Mouse (Mus musculus) embryonic facial prominence, embryonic 14.5 days (tissue): ENCODE results near the gene Abcf2. TPM values are rescaled to one million over a fixed set of nuclear protein-coding genes. Genes with fewer than 3 reads are reported as not detected.

Experiments
- ATAC-seq: fragments of 200-750 bp; cut with Nextera tagmentation; 2 replicates; pipeline ENCODE4 v1.8.0; 2017; ENCODE audit warnings: low read depth, moderate number of reproducible peaks, moderate TSS enrichment
- DNase-seq: peaks from one replicate; pipeline ENCODE4 v3.0.0-alpha.2; 2015; ENCODE audit warnings: low spot score
- H3K27ac ChIP-seq: fragments of 300-500 bp; sonication (generic); replicated peaks from 2 replicates; pipeline ENCODE4 v1.5.1; 2014; ENCODE audit warnings: low read depth, mild to moderate bottlenecking, low read length, moderate library complexity
- H3K27me3 ChIP-seq: fragments of 300-500 bp; sonication (generic); replicated peaks from 2 replicates; pipeline ENCODE4 v1.6.1; 2014; ENCODE audit warnings: low read length; ENCODE audit not compliant: control insufficient read depth, insufficient read depth
- H3K36me3 ChIP-seq: fragments of 300-500 bp; sonication (generic); 2 replicates; pipeline ENCODE4 v1.6.1; 2014; ENCODE audit warnings: low read length, mixed read lengths; ENCODE audit not compliant: control insufficient read depth, insufficient read depth
- H3K4me1 ChIP-seq: fragments of 300-500 bp; sonication (generic); 2 replicates; pipeline ENCODE4 v1.6.1; 2014; ENCODE audit warnings: antibody characterized with exemption, low read length; ENCODE audit not compliant: control insufficient read depth, insufficient read depth
- H3K4me2 ChIP-seq: fragments of 300-500 bp; sonication (generic); 2 replicates; pipeline ENCODE4 v1.6.1; 2014; ENCODE audit warnings: low read depth, mild to moderate bottlenecking, low read length, moderate library complexity, mixed read lengths
- H3K4me3 ChIP-seq: fragments of 300-500 bp; sonication (generic); 2 replicates; pipeline ENCODE4 v1.5.1; 2014; ENCODE audit warnings: low read depth, mild to moderate bottlenecking, low read length
- H3K9ac ChIP-seq: fragments of 300-500 bp; sonication (generic); 2 replicates; pipeline ENCODE4 v1.6.1; 2014; ENCODE audit warnings: low read depth, mild to moderate bottlenecking, low read length, moderate library complexity, mixed read lengths
- H3K9me3 ChIP-seq: fragments of 300-500 bp; sonication (generic); 2 replicates; pipeline ENCODE4 v1.6.1; 2016; ENCODE audit warnings: low read length; ENCODE audit not compliant: control insufficient read depth
- WGBS: fragments of 180-500 bp; shearing (Covaris S2); extraction: QIAGEN DNeasy Blood & Tissue Kit; methylation state at CpG from one replicate; pipeline ENCODE4 v1.1.7; 2014; 5-methylcytosine and 5-hydroxymethylcytosine counted together
- polyA plus RNA-seq: library from polyadenylated mRNA; unstranded; fragments of >200 nt; fragmentation: Nextera tagmentation; extraction: Ambion mirVana; gene quantifications from 2 replicates; pipeline ENCODE4 v1.2.1, GENCODE M21; 2014

Abcf2 gene
- polyA plus RNA-seq, 1 experiment from 2014 or later: 83.7 TPM

- H3K27ac ChIP-seq: no peak overlapping the region
- no peaks in the 10 kb centered on the region for H3K27me3 ChIP-seq
- peaks cover 29% of the 10 kb centered on the region for H3K4me1 ChIP-seq
- H3K36me3 ChIP-seq: peaks cover 32% of the 10 kb centered on the region
- 22% methylated on average over 12 of the region's 15 CpGs for WGBS
- H3K9ac ChIP-seq: peak overlapping the region; percentile 72
- peak overlapping the region; percentile 97 for H3K4me2 ChIP-seq
- no peak for DNase-seq
- no peak for ATAC-seq
- no peaks in the 10 kb centered on the region for H3K9me3 ChIP-seq
- H3K4me3 ChIP-seq: peak overlapping the region; percentile 53
These were observed 20.8 kb upstream of the Abcf2 start for GRCm38 (mm10) chr5:24597901-24598569.

DNA sequence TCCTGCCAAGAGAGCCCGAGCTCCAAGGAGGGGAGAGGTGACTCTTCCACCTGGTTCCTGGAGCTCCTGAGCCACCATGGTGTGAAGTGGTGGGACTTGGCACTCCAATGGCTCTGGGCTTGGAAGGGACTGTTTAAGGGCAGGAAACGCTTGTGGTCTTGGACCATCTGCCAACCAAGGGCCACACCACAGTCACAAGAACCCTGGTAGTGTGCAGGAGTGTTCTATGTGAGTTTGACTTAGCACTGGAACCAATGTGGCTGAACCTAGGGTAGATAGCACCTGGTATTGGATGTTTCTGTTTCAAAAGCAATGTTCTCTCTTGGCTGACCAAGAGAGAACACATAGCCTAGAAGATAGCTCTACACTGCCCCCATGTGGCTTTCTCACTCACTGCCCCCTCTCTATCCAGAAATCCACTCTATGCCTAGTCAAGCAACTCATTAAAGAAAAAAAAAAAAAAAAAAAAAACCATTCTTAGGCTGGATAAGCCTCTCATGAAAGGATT lies 20.0 kb upstream of the Abcf2 start:
- Histone ChIP-seq H3K4me1 (peaks cover 26% of the 10 kb centered on the region), H3K27me3 (no peaks in the 10 kb centered on the region), H3K27ac (no peak overlapping the region; the same call in 1 of the 2 replicates), H3K4me3 (no peak overlapping the region), H3K9me3 (no peaks in the 10 kb centered on the region), H3K9ac (no peak overlapping the region), H3K36me3 (peaks cover 40% of the 10 kb centered on the region), H3K4me2 (0 out of 2 replicates have a peak overlapping the region, but pooled peaks have one; percentile 11)
- ATAC-seq (peak; percentile 20; the same call in 1 of the 2 replicates), DNase-seq (peak; percentile 83)
- 51% methylated on average over 2 of the region's 2 CpGs for WGBS

DNA sequence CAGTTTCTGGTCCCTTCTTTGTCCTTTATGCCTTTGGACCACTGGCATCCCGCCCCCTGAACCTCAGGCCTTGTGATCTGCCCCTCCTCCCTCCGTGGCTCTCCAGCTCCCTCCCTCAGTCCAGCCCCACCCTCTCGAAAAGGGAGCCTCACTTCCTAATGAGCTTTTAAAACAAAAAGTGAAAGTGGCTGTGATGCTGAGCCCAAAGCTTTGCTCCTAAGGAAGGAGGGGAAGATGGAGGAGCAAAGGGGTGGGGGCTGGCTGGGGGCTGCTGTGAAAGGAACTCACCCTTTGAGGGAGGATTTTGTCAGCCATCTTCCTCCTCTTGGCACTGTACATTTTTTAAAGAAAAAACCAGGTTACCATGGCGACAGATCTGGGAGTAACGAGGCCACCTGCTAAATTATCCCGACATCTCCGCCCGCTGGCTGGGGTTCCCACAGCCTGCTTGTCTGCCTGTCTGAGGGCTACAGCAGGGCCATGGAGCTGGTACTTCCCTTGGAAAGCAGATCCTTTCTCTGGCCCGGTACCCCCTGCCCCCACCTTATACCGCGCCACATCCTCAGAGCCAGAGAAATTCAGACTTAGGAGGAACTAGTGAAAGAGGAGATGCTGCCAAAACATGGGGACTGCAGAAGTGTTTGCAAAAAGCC lies 19.4 kb upstream of the Abcf2 start:
- Histone ChIP-seq H3K9me3 (no peaks in the 10 kb centered on the region), H3K4me3 (no peak overlapping the region), H3K27me3 (no peaks in the 10 kb centered on the region), H3K36me3 (peaks cover 46% of the 10 kb centered on the region), H3K4me2 (peak overlapping the region; percentile 11; the same call in 1 of the 2 replicates), H3K9ac (no peak overlapping the region), H3K27ac (no peak overlapping the region; the same call in 1 of the 2 replicates), H3K4me1 (peaks cover 26% of the 10 kb centered on the region)
- no peak; the same call in 1 of the 2 replicates for ATAC-seq
- 18% methylated on average over 11 of the region's 11 CpGs for WGBS
- peak; percentile 70 for DNase-seq

DNA sequence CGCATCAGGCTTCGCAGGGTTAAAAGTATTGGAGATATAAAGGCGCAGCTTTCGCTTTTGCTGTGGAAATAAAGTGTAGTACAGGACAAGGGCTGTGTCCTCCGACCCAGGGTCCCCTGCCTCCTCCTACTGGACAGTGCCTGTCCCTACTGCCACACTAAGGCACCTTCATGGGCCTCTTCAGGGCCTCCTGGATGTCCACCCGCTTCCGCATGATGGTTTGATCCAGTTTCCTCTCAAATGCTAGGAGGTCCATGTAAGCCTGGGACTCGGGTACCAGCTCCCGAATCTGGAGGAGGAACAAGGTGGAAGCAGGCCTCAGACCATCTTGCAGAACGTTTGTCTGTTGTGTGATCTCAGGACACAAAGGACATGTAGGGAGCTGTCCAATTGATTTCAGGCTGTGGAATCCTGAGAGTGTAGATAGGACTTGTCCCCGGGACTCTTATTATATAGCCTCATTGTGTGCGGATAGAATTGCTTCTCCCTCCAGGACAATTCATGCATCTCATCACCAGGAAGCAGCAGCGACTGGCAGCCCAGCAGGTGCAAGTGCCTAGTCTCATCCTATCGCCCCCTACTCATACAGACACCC lies 18.6 kb upstream of the Abcf2 start:
- H3K36me3 ChIP-seq: peaks cover 54% of the 10 kb centered on the region
- H3K9ac ChIP-seq: no peak overlapping the region
- H3K4me3 ChIP-seq: no peak overlapping the region
- no peak overlapping the region for H3K27ac ChIP-seq
- H3K4me2 ChIP-seq: no peak overlapping the region
- peaks cover 25% of the 10 kb centered on the region for H3K4me1 ChIP-seq
- WGBS: 71% methylated on average over 14 of the region's 14 CpGs
- DNase-seq (no peak), ATAC-seq (no peak)
- no peaks in the 10 kb centered on the region for H3K27me3 ChIP-seq
- H3K9me3 ChIP-seq: no peaks in the 10 kb centered on the region

DNA sequence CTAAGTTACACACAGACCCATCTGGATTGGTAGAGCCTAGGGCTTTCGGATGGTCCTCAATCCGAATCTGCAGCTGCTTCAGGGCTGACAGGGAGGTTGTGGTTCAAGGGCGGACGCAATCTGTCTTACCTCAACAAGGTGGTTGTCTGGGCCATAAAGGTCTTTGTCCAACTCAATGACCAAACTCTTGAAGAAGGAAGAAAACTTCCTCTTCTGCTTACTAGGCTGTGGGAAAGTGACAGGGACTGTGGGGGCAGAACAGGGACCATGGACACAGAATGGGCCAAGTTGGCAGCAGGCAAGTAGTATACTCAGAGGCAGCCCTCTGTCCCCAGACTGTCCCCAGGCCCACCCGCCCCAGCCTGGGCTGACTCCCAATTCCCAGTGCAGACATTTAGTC lies 18.0 kb upstream of the Abcf2 start:
- Histone ChIP-seq H3K4me2 (no peak overlapping the region), H3K36me3 (peaks cover 60% of the 10 kb centered on the region), H3K27ac (no peak overlapping the region), H3K9me3 (no peaks in the 10 kb centered on the region), H3K27me3 (no peaks in the 10 kb centered on the region), H3K9ac (no peak overlapping the region), H3K4me3 (no peak overlapping the region), H3K4me1 (peaks cover 20% of the 10 kb centered on the region)
- 93% methylated on average over 5 of the region's 5 CpGs for WGBS
- DNase-seq (no peak), ATAC-seq (no peak)

DNA sequence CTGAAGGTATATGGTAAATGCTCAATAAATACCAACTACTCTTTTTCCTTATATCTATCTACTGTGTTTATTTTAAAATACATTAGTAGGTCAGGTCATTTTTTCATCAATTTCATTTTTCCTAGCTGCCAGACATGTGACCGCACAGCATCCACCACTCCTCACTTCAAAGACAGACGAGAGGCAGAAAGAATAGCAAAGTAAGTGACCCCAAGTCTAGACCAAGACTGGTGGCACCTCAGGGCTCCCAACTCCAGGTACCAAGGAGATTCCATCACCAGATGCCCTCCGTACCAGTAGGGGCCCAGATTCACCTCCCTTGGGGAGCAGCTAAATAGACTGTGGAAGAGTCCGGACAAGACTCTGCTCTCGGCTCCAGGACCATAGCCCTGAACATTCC lies 17.1 kb upstream of the Abcf2 start:
- no peaks in the 10 kb centered on the region for H3K9me3 ChIP-seq
- WGBS: 85% methylated on average over 5 of the region's 5 CpGs
- DNase-seq (no peak), ATAC-seq (no peak)
- no peak overlapping the region for H3K4me2 ChIP-seq
- H3K27ac ChIP-seq: no peak overlapping the region
- peaks cover 66% of the 10 kb centered on the region for H3K36me3 ChIP-seq
- H3K4me1 ChIP-seq: peaks cover 19% of the 10 kb centered on the region
- H3K9ac ChIP-seq: no peak overlapping the region
- H3K27me3 ChIP-seq: no peaks in the 10 kb centered on the region
- no peak overlapping the region for H3K4me3 ChIP-seq

DNA sequence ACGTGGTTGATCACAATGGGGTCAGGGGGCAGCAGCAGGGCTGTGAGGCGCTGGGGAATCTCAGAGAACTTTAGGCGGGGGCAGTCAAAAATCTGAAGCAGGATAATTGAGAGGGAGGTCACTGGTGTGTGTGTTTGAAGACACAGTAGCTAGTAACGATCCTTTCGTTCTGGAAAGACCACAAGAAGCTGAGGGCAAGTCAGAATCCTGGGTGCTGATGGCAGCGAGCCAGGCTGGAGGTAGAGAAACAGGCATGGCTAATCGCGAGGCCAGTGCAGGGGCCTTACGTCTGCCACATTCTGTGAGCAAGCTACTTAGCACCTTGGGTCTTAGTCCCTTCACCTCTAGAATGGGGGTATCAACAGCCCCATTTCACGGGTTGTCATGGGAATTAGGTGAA lies 16.7 kb upstream of the Abcf2 start:
- 68% methylated on average over 10 of the region's 10 CpGs for WGBS
- DNase-seq: no peak
- Histone ChIP-seq H3K36me3 (peaks cover 70% of the 10 kb centered on the region), H3K9me3 (no peaks in the 10 kb centered on the region), H3K9ac (no peak overlapping the region), H3K4me2 (no peak overlapping the region), H3K4me1 (peaks cover 15% of the 10 kb centered on the region), H3K4me3 (no peak overlapping the region), H3K27me3 (no peaks in the 10 kb centered on the region), H3K27ac (no peak overlapping the region)
- ATAC-seq: no peak

DNA sequence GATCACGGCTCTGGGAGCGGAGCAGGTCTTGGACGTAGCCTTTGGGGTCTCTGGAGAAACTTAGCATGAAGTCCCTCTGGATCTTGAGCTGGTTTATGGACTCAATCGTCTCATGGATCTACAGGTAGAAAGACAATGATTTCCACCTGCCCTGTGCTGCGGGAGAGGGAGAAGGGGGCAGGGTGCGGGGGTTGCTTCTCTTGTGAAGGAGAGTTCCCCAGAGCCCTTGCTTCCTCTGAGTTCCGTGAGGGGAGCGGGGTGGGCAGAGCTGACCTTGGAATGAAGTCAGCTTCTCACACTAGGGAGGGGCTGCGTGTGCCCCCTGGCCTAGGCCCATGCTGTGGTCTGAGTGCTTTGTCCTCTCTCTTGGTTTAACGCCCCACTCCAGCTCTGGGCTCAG lies 16.0 kb upstream of the Abcf2 start:
- 68% methylated on average over 9 of the region's 10 CpGs for WGBS
- no peaks in the 10 kb centered on the region for H3K9me3 ChIP-seq
- H3K4me1 ChIP-seq: peaks cover 9% of the 10 kb centered on the region
- H3K4me3 ChIP-seq: no peak overlapping the region
- DNase-seq: no peak
- no peak overlapping the region for H3K9ac ChIP-seq
- no peaks in the 10 kb centered on the region for H3K27me3 ChIP-seq
- H3K4me2 ChIP-seq: no peak overlapping the region
- ATAC-seq: no peak
- H3K36me3 ChIP-seq: peaks cover 77% of the 10 kb centered on the region
- H3K27ac ChIP-seq: no peak overlapping the region
